Mouse (Mus musculus): Measurements from ENCODE around the gene Il5.

- TF ChIP-seq POLR2A (IDR thresholded peaks at IDR 0.05; ENCODE audit: borderline replicate concordance, low read depth, low read length), result no peak
- no peak for TF ChIP-seq CTCF (IDR thresholded peaks at IDR 0.05; ENCODE audit: low read depth, low read length)
Measured at GRCm38 (mm10) chr11:53770125-53770791, 49.7 kb downstream of the Il5 start.

All from bone marrow macrophage, adult 2 months (primary cell).